Mouse (Mus musculus): ENCODE data around the gene Galnt9. TPM values are rescaled to one million over a fixed set of nuclear protein-coding genes. Genes with fewer than 3 reads are reported as not detected.

The Galnt9 gene
- total RNA-seq (2017): not detected in 2 replicates

GRCm38 (mm10) chr5:110543951-110544690, at the start of gene Galnt9:
Gene Galnt9, plus strand, starts transcription at chr5:110544355.
- peak; percentile 85 for ATAC-seq (replicated peaks; ENCODE audit: low read depth, poor library complexity, severe bottlenecking)

- no peak for ATAC-seq (replicated peaks; ENCODE audit: low read depth, poor library complexity, severe bottlenecking)
Observed at GRCm38 (mm10) chr5:110494396-110494795, 49.8 kb upstream of the Galnt9 start.

- ATAC-seq (replicated peaks; ENCODE audit: low read depth, poor library complexity, severe bottlenecking): no peak
Observed at GRCm38 (mm10) chr5:110495051-110495450, 49.1 kb upstream of the Galnt9 start.

GRCm38 (mm10) chr5:110497556-110497955, 46.6 kb upstream of the Galnt9 start:
- ATAC-seq (replicated peaks; ENCODE audit: low read depth, poor library complexity, severe bottlenecking): no peak

GRCm38 (mm10) chr5:110498071-110498470, 46.1 kb upstream of the Galnt9 start:
- no peak for ATAC-seq (replicated peaks; ENCODE audit: low read depth, poor library complexity, severe bottlenecking)

GRCm38 (mm10) chr5:110500233-110500632, 43.9 kb upstream of the Galnt9 start:
- no peak for ATAC-seq (replicated peaks; ENCODE audit: low read depth, poor library complexity, severe bottlenecking)

GRCm38 (mm10) chr5:110503361-110503760, 40.8 kb upstream of the Galnt9 start:
- no peak for ATAC-seq (replicated peaks; ENCODE audit: low read depth, poor library complexity, severe bottlenecking)

GRCm38 (mm10) chr5:110505611-110506294, 38.4 kb upstream of the Galnt9 start:
- ATAC-seq (replicated peaks; ENCODE audit: low read depth, poor library complexity, severe bottlenecking): no peak

GRCm38 (mm10) chr5:110506295-110506616, 37.9 kb upstream of the Galnt9 start:
- ATAC-seq (replicated peaks; ENCODE audit: low read depth, poor library complexity, severe bottlenecking): no peak

- ATAC-seq (replicated peaks; ENCODE audit: low read depth, poor library complexity, severe bottlenecking): no peak
Observed at GRCm38 (mm10) chr5:110506856-110507255, 37.3 kb upstream of the Galnt9 start.

- no peak for ATAC-seq (replicated peaks; ENCODE audit: low read depth, poor library complexity, severe bottlenecking)
Observed at GRCm38 (mm10) chr5:110507943-110508342, 36.2 kb upstream of the Galnt9 start.

- no peak for ATAC-seq (replicated peaks; ENCODE audit: low read depth, poor library complexity, severe bottlenecking)
Observed at GRCm38 (mm10) chr5:110510357-110510756, 33.8 kb upstream of the Galnt9 start.

- no peak for ATAC-seq (replicated peaks; ENCODE audit: low read depth, poor library complexity, severe bottlenecking)
Observed at GRCm38 (mm10) chr5:110513791-110514190, 30.4 kb upstream of the Galnt9 start.

- ATAC-seq (replicated peaks; ENCODE audit: low read depth, poor library complexity, severe bottlenecking): no peak
Observed at GRCm38 (mm10) chr5:110514694-110515093, 29.5 kb upstream of the Galnt9 start.

- ATAC-seq (replicated peaks; ENCODE audit: low read depth, poor library complexity, severe bottlenecking): no peak
Observed at GRCm38 (mm10) chr5:110516390-110516789, 27.8 kb upstream of the Galnt9 start.

GRCm38 (mm10) chr5:110518086-110518783, 25.9 kb upstream of the Galnt9 start:
- ATAC-seq (replicated peaks; ENCODE audit: low read depth, poor library complexity, severe bottlenecking): no peak

GRCm38 (mm10) chr5:110520974-110521373, 23.2 kb upstream of the Galnt9 start:
- ATAC-seq (replicated peaks; ENCODE audit: low read depth, poor library complexity, severe bottlenecking): no peak

GRCm38 (mm10) chr5:110521822-110522221, 22.3 kb upstream of the Galnt9 start:
- no peak for ATAC-seq (replicated peaks; ENCODE audit: low read depth, poor library complexity, severe bottlenecking)

GRCm38 (mm10) chr5:110523296-110523695, 20.9 kb upstream of the Galnt9 start:
- no peak for ATAC-seq (replicated peaks; ENCODE audit: low read depth, poor library complexity, severe bottlenecking)

- ATAC-seq (replicated peaks; ENCODE audit: low read depth, poor library complexity, severe bottlenecking): no peak
Observed at GRCm38 (mm10) chr5:110525701-110526100, 18.5 kb upstream of the Galnt9 start.

- ATAC-seq (replicated peaks; ENCODE audit: low read depth, poor library complexity, severe bottlenecking): no peak
Observed at GRCm38 (mm10) chr5:110526556-110526955, 17.6 kb upstream of the Galnt9 start.
